Mouse (Mus musculus) liver, embryonic 16.5 days (tissue): ENCODE results near the gene Spty2d1. TPM values are rescaled to one million over a fixed set of nuclear protein-coding genes. Genes with fewer than 3 reads are reported as not detected.

Experiments used
- ATAC-seq: fragments of 200-750 bp; cut with Nextera tagmentation; 2 replicates; pipeline ENCODE4 v1.8.0; 2017; ENCODE audit warnings: low read depth, mild to moderate bottlenecking, moderate number of reproducible peaks, moderate library complexity
- H3K27ac ChIP-seq: fragments of 300-500 bp; sonication (generic); 2 replicates; pipeline ENCODE4 v1.5.1; 2014; ENCODE audit warnings: mild to moderate bottlenecking, low read length
- H3K27me3 ChIP-seq: fragments of 300-500 bp; sonication (generic); 2 replicates; pipeline ENCODE4 v1.6.1; 2014; ENCODE audit warnings: low read depth, low read length, mixed read lengths; ENCODE audit not compliant: control insufficient read depth, insufficient read depth
- H3K36me3 ChIP-seq: fragments of 300-500 bp; sonication (generic); 2 replicates; pipeline ENCODE4 v1.6.1; 2014; ENCODE audit warnings: mild to moderate bottlenecking; ENCODE audit not compliant: control insufficient read depth, insufficient read depth
- H3K4me1 ChIP-seq: fragments of 300-500 bp; sonication (generic); 2 replicates; pipeline ENCODE4 v1.6.1; 2014; ENCODE audit warnings: low read depth, low read length, mixed read lengths; ENCODE audit not compliant: control insufficient read depth
- H3K4me2 ChIP-seq: fragments of 300-500 bp; sonication (generic); 2 replicates; pipeline ENCODE4 v1.6.1; 2014; ENCODE audit warnings: low read depth, low read length, mixed read lengths
- H3K4me3 ChIP-seq: fragments of 300-500 bp; sonication (generic); 2 replicates; pipeline ENCODE4 v1.5.1; 2014; ENCODE audit warnings: low read depth, mild to moderate bottlenecking, low read length
- H3K9ac ChIP-seq: fragments of 300-500 bp; sonication (generic); 2 replicates; pipeline ENCODE4 v1.6.1; 2014; ENCODE audit warnings: low read depth, low read length
- H3K9me3 ChIP-seq: fragments of 300-500 bp; sonication (generic); replicated peaks from 2 replicates; pipeline ENCODE4 v1.6.1; 2016; ENCODE audit warnings: low read length; ENCODE audit not compliant: control insufficient read depth
- WGBS: fragments of 180-500 bp; shearing (Covaris S2); extraction: QIAGEN DNeasy Blood & Tissue Kit; methylation state at CpG from one replicate; pipeline ENCODE4 v1.1.7; 2014; ENCODE audit not compliant: insufficient replicate concordance; 5-methylcytosine and 5-hydroxymethylcytosine counted together
- polyA plus RNA-seq: library from polyadenylated mRNA; unstranded; fragments of >200 nt; fragmentation: Nextera tagmentation; extraction: Ambion mirVana; gene quantifications from 2 replicates; pipeline ENCODE4 v1.2.1, GENCODE M21; 2015

Spty2d1 gene
- polyA plus RNA-seq, 1 experiment from 2014 or later = 12.1 TPM

DNA sequence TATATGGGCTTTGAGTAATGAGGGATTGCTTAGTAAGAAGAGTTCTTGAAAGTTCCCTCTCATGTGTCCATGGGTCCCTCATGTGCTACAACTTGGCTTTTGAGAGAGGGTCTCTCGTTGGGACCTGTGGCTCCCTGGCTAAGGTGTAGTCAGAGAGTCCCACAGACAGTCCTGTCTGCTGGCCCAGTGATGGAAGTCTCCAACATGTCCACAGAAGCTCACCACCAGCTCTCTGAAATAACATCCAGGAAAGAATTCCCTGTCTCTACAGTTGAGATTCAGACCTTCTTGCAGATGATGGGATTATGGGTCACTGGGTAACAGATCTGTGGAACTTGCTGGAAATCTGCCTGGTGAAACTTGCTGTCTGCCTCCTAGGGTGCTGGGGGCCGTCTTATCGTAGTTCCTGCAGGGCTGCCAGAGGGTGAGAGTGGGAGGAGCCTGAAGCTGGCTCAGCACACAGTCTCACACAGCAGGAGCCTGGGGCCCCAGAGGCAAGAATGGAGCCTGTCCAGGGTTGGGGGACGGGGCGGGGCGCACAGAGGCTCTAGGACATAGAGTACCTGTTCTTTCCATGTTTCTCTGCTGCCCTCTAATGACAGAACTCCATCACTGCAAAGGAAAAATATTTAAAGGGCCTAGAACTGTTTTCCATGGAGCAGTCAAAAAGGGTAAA, 7.3 kb upstream of the Spty2d1 start:
- WGBS = 4% methylated on average over 6 of the region's 6 CpGs
- Histone ChIP-seq H3K9ac (peak overlapping the region; percentile 40), H3K36me3 (no peaks in the 10 kb centered on the region), H3K4me1 (peaks cover 33% of the 10 kb centered on the region), H3K9me3 (no peaks in the 10 kb centered on the region), H3K27me3 (no peaks in the 10 kb centered on the region), H3K4me3 (peak overlapping the region; percentile 27; the same call in 1 of the 2 replicates), H3K4me2 (peak overlapping the region; percentile 53), H3K27ac (peak overlapping the region; percentile 93)
- peak; percentile 99 for ATAC-seq

- peak overlapping the region; percentile 53 for H3K4me2 ChIP-seq
These were observed 6.6 kb upstream of the Spty2d1 start for GRCm38 (mm10) chr7:47014564-47015389.

GRCm38 (mm10) chr7:47013131-47013767, 5.0 kb upstream of the Spty2d1 start:
- peak overlapping the region; percentile 24; the same call in 1 of the 2 replicates for H3K9ac ChIP-seq
- 24% methylated on average over 9 of the region's 9 CpGs for WGBS
- peak overlapping the region; percentile 37 for H3K4me2 ChIP-seq
- no peaks in the 10 kb centered on the region for H3K27me3 ChIP-seq
- H3K4me3 ChIP-seq = no peak overlapping the region
- H3K36me3 ChIP-seq = no peaks in the 10 kb centered on the region
- H3K4me1 ChIP-seq = peaks cover 48% of the 10 kb centered on the region
- peak overlapping the region; percentile 68 for H3K27ac ChIP-seq
- H3K9me3 ChIP-seq = no peaks in the 10 kb centered on the region
- ATAC-seq = no peak

More at GRCm38 (mm10) chr7:47014564-47015389, 6.6 kb upstream of the Spty2d1 start:
- Histone ChIP-seq H3K9ac (peak overlapping the region; percentile 40), H3K4me1 (peaks cover 38% of the 10 kb centered on the region), H3K27me3 (no peaks in the 10 kb centered on the region), H3K9me3 (no peaks in the 10 kb centered on the region), H3K27ac (peak overlapping the region; percentile 93), H3K36me3 (no peaks in the 10 kb centered on the region), H3K4me3 (peak overlapping the region; percentile 27; the same call in 1 of the 2 replicates)
- WGBS = 31% methylated on average over 10 of the region's 11 CpGs
- ATAC-seq = no peak

DNA sequence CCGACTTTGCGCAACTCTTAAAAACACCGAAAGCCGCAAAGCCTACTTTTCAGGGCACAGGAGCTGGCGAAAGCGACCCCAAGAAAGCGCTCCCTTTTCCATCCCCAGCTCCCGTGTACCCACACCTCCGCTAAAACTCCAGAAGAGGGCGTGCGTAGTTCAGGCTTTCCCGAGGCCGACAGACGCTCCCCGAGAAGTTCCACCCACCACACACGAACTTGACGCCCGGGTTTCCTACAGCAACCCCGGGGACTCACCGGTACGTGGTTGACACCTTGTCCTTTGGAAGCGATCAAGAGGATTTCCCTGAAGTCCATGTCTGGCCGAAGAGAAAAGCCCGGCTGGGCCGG, 418 bp downstream of the Spty2d1 start:
- H3K36me3 ChIP-seq = no peaks in the 10 kb centered on the region
- H3K4me2 ChIP-seq = peak overlapping the region; percentile 91
- H3K4me3 ChIP-seq = peak overlapping the region; percentile 71
- H3K9ac ChIP-seq = peak overlapping the region; percentile 77
- no peaks in the 10 kb centered on the region for H3K27me3 ChIP-seq
- H3K4me1 ChIP-seq = peaks cover 46% of the 10 kb centered on the region
- H3K27ac ChIP-seq = peak overlapping the region; percentile 92
- WGBS = 0% methylated on average over 25 of the region's 25 CpGs
- peak; percentile 67 for ATAC-seq
- H3K9me3 ChIP-seq = no peaks in the 10 kb centered on the region

DNA sequence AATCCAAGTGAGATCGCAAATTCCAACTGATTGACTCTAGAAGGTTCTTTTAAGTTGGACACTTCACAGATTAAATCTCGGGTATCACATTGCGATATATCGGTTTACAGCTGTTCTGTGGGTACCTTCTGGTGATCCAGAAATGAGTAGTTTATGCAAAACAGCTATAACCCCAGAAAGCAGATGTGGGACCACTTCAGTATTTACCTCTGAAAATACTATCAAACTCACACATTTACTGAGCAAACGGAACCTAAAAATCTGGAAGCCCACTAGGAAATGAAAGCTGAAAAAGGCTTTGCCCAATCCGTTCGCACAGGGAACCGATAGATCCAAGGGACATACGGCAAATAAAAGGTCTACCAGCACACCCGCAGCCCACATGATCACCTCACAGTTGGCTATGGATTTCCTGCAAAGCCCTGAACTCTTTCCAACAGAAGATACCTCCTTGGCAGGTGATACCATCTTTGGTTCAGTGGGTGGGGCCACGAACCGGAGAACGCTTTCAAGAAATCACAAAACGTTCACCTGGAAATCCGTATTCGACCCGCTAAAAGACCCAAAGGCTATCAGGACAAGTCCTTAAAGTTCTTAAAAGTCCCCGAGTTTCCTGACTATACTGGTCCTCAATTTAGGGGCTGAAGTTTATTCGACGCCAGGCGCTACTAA, 966 bp downstream of the Spty2d1 start:
- 11% methylated on average over 21 of the region's 21 CpGs for WGBS
- H3K9me3 ChIP-seq = no peaks in the 10 kb centered on the region
- no peak for ATAC-seq
- peak overlapping the region; percentile 77 for H3K9ac ChIP-seq
- peak overlapping the region; percentile 71 for H3K4me3 ChIP-seq
- H3K36me3 ChIP-seq = no peaks in the 10 kb centered on the region
- peak overlapping the region; percentile 91 for H3K4me2 ChIP-seq
- H3K4me1 ChIP-seq = peaks cover 44% of the 10 kb centered on the region
- no peaks in the 10 kb centered on the region for H3K27me3 ChIP-seq
- H3K27ac ChIP-seq = peak overlapping the region; percentile 92

DNA sequence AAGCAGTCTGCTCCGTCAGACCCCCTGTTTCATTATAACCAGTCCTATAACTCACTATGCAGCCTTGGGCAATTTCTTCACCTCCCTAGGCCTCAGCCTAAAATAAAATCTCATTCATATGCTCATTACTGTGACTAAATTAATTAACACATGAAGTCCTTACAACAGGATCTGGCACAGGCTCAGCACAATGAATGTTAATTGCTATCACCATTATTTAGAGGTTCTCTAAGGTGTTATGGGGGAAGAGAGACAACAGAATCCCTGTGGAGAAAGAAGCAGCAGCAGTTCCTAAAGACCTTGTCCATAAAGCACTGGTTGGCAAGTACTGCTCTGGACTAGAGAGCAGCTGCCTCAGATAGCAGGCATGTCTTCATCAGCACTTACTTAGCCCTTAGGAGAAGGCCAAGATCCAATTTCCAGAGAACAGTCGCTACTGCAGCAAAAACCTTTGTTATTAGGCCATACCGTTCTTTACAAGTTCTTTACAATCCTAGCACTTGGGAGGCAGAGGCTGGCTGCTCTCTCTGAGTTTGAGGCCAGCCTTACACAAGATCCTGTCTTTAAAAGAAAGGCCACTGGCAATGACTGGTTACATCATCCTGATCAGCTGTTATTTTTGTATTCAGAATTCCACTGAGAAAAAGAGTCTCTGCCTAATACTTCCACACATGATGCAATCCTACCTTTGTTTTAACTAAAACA, 4.6 kb downstream of the Spty2d1 start:
- Histone ChIP-seq H3K27me3 (no peaks in the 10 kb centered on the region), H3K4me2 (no peak overlapping the region), H3K4me3 (no peak overlapping the region), H3K9me3 (no peaks in the 10 kb centered on the region), H3K27ac (0 out of 2 replicates have a peak overlapping the region, but pooled peaks have one; percentile 30), H3K9ac (no peak overlapping the region), H3K36me3 (no peaks in the 10 kb centered on the region), H3K4me1 (peaks cover 54% of the 10 kb centered on the region)
- 72% methylated on average over 3 of the region's 3 CpGs for WGBS
- ATAC-seq = no peak

GRCm38 (mm10) chr7:47001900-47002275, 6.3 kb downstream of the Spty2d1 start:
- Histone ChIP-seq H3K36me3 (peaks cover 16% of the 10 kb centered on the region), H3K4me1 (peaks cover 66% of the 10 kb centered on the region), H3K27ac (no peak overlapping the region), H3K9ac (no peak overlapping the region), H3K4me3 (no peak overlapping the region), H3K9me3 (no peaks in the 10 kb centered on the region), H3K4me2 (no peak overlapping the region), H3K27me3 (no peaks in the 10 kb centered on the region)
- no peak for ATAC-seq
- 79% methylated on average over 4 of the region's 4 CpGs for WGBS
